Mouse (Mus musculus): ENCODE measurements around the gene Slc6a12.

Slc6a12 gene

DNA sequence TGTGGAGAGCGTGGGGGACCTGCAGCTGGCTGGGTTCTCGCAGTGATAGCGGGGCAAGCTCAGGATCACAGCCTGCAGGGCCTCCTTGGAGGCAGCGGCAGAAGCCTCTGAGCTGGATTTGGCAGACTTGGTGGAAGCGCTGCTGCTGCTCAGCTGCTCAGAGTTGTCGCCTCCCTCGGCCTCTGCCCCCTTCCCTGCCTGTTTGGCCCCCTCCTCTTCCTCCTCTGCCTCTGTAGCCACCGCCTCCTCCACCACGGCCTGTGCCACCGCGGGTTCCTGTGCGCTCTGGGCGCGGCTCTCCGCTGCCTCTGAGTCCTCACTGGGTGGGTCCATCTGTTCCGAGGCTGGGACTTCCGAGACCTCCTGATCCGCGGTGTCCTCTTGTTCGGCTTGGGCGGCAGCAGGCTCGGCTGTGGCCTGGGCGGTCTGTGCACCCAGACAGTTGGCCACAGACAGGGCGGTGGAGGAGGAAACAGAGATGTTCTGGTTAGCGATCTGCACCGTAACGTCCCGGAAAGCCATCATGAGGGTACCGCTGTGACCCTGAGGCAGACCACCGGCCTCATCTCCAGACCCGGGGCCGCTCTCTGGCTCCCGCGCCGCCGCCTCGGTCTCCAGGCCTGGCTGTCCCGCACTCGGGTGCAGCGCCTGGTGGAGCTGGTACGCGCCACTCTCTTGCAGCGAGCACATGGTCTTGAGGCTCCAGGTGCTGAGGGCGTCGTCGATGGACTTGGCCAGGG lies 69.9 kb downstream of the Slc6a12 start:
- no peak for DNase-seq (ENCODE audit: low read depth, low spot score)
